Mouse (Mus musculus) hindbrain, postnatal 0 days (tissue): Measurements from ENCODE around the gene Grm7. TPM values are rescaled to one million over a fixed set of nuclear protein-coding genes. Genes with fewer than 3 reads are reported as not detected.

Experiments
- ATAC-seq: fragments of 200-750 bp; cut with Nextera tagmentation; 2 replicates; pipeline ENCODE4 v1.8.0; 2017; ENCODE audit warnings: mild to moderate bottlenecking, moderate TSS enrichment, moderate library complexity
- DNase-seq: peaks from one replicate; pipeline ENCODE4 v3.0.0-alpha.2; 2015; ENCODE audit warnings: low spot score
- H3K27ac ChIP-seq: fragments of 300-500 bp; sonication (generic); 2 replicates; pipeline ENCODE4 v1.5.1; 2014; ENCODE audit warnings: mild to moderate bottlenecking
- H3K27me3 ChIP-seq: fragments of 300-500 bp; sonication (generic); 2 replicates; pipeline ENCODE4 v1.6.1; 2014; ENCODE audit warnings: low read length, mixed read lengths; ENCODE audit not compliant: insufficient read depth
- H3K36me3 ChIP-seq: fragments of 300-500 bp; sonication (generic); 2 replicates; pipeline ENCODE4 v1.6.1; 2014; ENCODE audit warnings: low read length, mixed read lengths; ENCODE audit not compliant: insufficient read depth
- H3K4me1 ChIP-seq: fragments of 300-500 bp; sonication (generic); 2 replicates; pipeline ENCODE4 v1.6.1; 2014; ENCODE audit warnings: antibody characterized with exemption, low read length, mixed read lengths; ENCODE audit not compliant: insufficient read depth
- H3K4me2 ChIP-seq: fragments of 300-500 bp; sonication (generic); 2 replicates; pipeline ENCODE4 v1.6.1; 2014; ENCODE audit warnings: low read depth, mild to moderate bottlenecking, low read length, moderate library complexity, mixed read lengths
- H3K4me3 ChIP-seq: fragments of 300-500 bp; sonication (generic); 2 replicates; pipeline ENCODE4 v1.5.1; 2014; ENCODE audit warnings: low read length
- H3K9ac ChIP-seq: fragments of 300-500 bp; sonication (generic); replicated peaks from 2 replicates; pipeline ENCODE4 v1.6.1; 2014; ENCODE audit warnings: mild to moderate bottlenecking, low read length, moderate library complexity, mixed read lengths
- H3K9me3 ChIP-seq: fragments of 300-500 bp; sonication (generic); 2 replicates; pipeline ENCODE4 v1.6.1; 2016; ENCODE audit warnings: low read length, mixed read lengths
- CTCF ChIP-seq: IDR thresholded peaks from 2 replicates; pipeline ENCODE4 v1.5.1; 2016; ENCODE audit warnings: antibody characterized with exemption, control low read depth, low read depth
- WGBS: fragments of 180-500 bp; shearing (Covaris S2); extraction: QIAGEN DNeasy Blood & Tissue Kit; methylation state at CpG from one replicate; pipeline ENCODE4 v1.1.7; 2014; 5-methylcytosine and 5-hydroxymethylcytosine counted together
- polyA plus RNA-seq: library from polyadenylated mRNA; unstranded; fragments of >200 nt; fragmentation: Nextera tagmentation; extraction: Ambion mirVana; gene quantifications from 2 replicates; pipeline ENCODE4 v1.2.1, GENCODE M21; 2015
- total RNA-seq: library from RNA; depleted of rRNA; stranded (reverse); fragments of >200 nt; gene quantifications from 2 replicates; pipeline ENCODE4 v1.2.3, GENCODE M21; 2014

Grm7 gene
- total and polyA plus RNA-seq, 2 experiments from 2014 or later, result 25.9 to 57.6 TPM

GRCm38 (mm10) chr6:111278516-111278915, 633.1 kb downstream of the Grm7 start:
- TF ChIP-seq CTCF, result no peak
- Histone ChIP-seq H3K4me1 (no peaks in the 10 kb centered on the region), H3K4me3 (no peak overlapping the region), H3K27me3 (no peaks in the 10 kb centered on the region), H3K9me3 (no peaks in the 10 kb centered on the region), H3K36me3 (no peaks in the 10 kb centered on the region), H3K27ac (no peak overlapping the region), H3K4me2 (no peak overlapping the region), H3K9ac (no peak overlapping the region)
- peak; percentile 44 for DNase-seq
- no peak for ATAC-seq

GRCm38 (mm10) chr6:111293505-111294001, 648.2 kb downstream of the Grm7 start:
- Histone ChIP-seq H3K4me1 (0 out of 2 replicates have a peak, but pooled peaks cover 5% of the 10 kb centered on the region), H3K4me3 (no peak overlapping the region), H3K27me3 (no peaks in the 10 kb centered on the region), H3K9ac (no peak overlapping the region), H3K9me3 (no peaks in the 10 kb centered on the region), H3K27ac (peak overlapping the region; percentile 20; the same call in 1 of the 2 replicates), H3K4me2 (no peak overlapping the region), H3K36me3 (no peaks in the 10 kb centered on the region)
- ATAC-seq, result peak; percentile 70; the same call in 1 of the 2 replicates
- no peak for TF ChIP-seq CTCF
- WGBS, result 17% methylated on average over 5 of the region's 5 CpGs
- DNase-seq, result peak; percentile 58

GRCm38 (mm10) chr6:111303912-111304555, 658.7 kb downstream of the Grm7 start:
- TF ChIP-seq CTCF, result no peak
- Histone ChIP-seq H3K4me3 (no peak overlapping the region), H3K9ac (no peak overlapping the region), H3K4me1 (no peaks in the 10 kb centered on the region), H3K4me2 (no peak overlapping the region), H3K9me3 (no peaks in the 10 kb centered on the region), H3K27me3 (no peaks in the 10 kb centered on the region), H3K36me3 (no peaks in the 10 kb centered on the region), H3K27ac (0 out of 2 replicates have a peak overlapping the region, but pooled peaks have one; percentile 7)
- WGBS, result 23% methylated on average over 3 of the region's 3 CpGs
- DNase-seq (no peak), ATAC-seq (no peak)

- Histone ChIP-seq H3K9me3 (no peaks in the 10 kb centered on the region), H3K9ac (no peak overlapping the region), H3K27me3 (no peaks in the 10 kb centered on the region), H3K4me2 (no peak overlapping the region), H3K4me1 (no peaks in the 10 kb centered on the region), H3K36me3 (no peaks in the 10 kb centered on the region), H3K27ac (no peak overlapping the region), H3K4me3 (no peak overlapping the region)
- DNase-seq, result peak; percentile 48
- ATAC-seq, result no peak
- 21% methylated on average over 1 of the region's 1 CpGs for WGBS
- no peak for TF ChIP-seq CTCF
Observed at GRCm38 (mm10) chr6:111361681-111362080, 716.3 kb downstream of the Grm7 start.

- no peaks in the 10 kb centered on the region for H3K27me3 ChIP-seq
- ATAC-seq (no peak), DNase-seq (no peak)
- H3K9ac ChIP-seq, result no peak overlapping the region
- H3K4me1 ChIP-seq, result peaks cover 12% of the 10 kb centered on the region
- H3K4me2 ChIP-seq, result no peak overlapping the region
- 83% methylated on average over 3 of the region's 3 CpGs for WGBS
- H3K4me3 ChIP-seq, result no peak overlapping the region
- H3K36me3 ChIP-seq, result no peaks in the 10 kb centered on the region
- TF ChIP-seq CTCF, result no peak
- no peak overlapping the region for H3K27ac ChIP-seq
- H3K9me3 ChIP-seq, result no peaks in the 10 kb centered on the region
Observed at GRCm38 (mm10) chr6:111368111-111368510, 722.7 kb downstream of the Grm7 start.

GRCm38 (mm10) chr6:111368551-111368950, 723.2 kb downstream of the Grm7 start:
- Histone ChIP-seq H3K4me1 (peaks cover 14% of the 10 kb centered on the region), H3K9ac (no peak overlapping the region), H3K4me2 (no peak overlapping the region), H3K27me3 (no peaks in the 10 kb centered on the region), H3K4me3 (no peak overlapping the region), H3K9me3 (no peaks in the 10 kb centered on the region), H3K36me3 (no peaks in the 10 kb centered on the region), H3K27ac (no peak overlapping the region)
- WGBS, result 69% methylated on average over 3 of the region's 3 CpGs
- no peak for TF ChIP-seq CTCF
- ATAC-seq (no peak), DNase-seq (no peak)

- H3K27me3 ChIP-seq, result no peaks in the 10 kb centered on the region
- peaks cover 14% of the 10 kb centered on the region for H3K4me1 ChIP-seq
- WGBS, result 52% methylated on average over 2 of the region's 2 CpGs
- no peak overlapping the region for H3K27ac ChIP-seq
- no peak for TF ChIP-seq CTCF
- ATAC-seq (no peak), DNase-seq (peak; percentile 29)
- H3K9me3 ChIP-seq, result no peaks in the 10 kb centered on the region
- H3K9ac ChIP-seq, result no peak overlapping the region
- H3K4me2 ChIP-seq, result no peak overlapping the region
- no peak overlapping the region for H3K4me3 ChIP-seq
- H3K36me3 ChIP-seq, result no peaks in the 10 kb centered on the region
Observed at GRCm38 (mm10) chr6:111369013-111369412, 723.6 kb downstream of the Grm7 start.
